Mouse (Mus musculus): ENCODE measurements at regions not wholly inside any gene's neighbourhood (a gene's known extent, or its start where the extent isn't known, plus 50 kb on each side); places are given as distances from the start of the nearest gene placed in this dataset.

DNA sequence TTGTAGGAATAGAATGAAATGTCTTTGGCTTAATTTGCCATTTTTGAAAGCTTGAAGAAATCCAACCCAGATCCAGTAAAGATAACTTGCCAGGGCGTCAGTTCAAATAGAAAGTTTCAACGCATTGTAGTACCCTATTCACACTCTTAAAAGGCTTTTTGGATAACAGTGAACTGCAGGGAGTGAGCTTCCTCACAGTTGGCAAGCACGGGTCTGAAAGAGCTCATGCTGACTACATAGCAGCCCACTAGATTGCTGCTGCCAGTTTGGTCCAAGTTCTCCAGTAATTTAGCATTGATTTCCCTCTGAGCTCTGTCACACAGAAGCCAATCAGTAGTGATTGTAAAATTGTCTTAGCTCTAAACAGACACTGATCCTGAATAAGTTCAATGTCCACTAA lies 237.3 kb upstream of the Cdh9 start:
- no peak for TF ChIP-seq EP300 (IDR thresholded peaks at IDR 0.05; ENCODE audit: insufficient read depth, low read depth, low read length)
- TF ChIP-seq CTCF (IDR thresholded peaks at IDR 0.05; ENCODE audit: low read depth, low read length) = no peak
- no peak for TF ChIP-seq POLR2A (IDR thresholded peaks at IDR 0.05; ENCODE audit: insufficient read depth, low read length)
- no peak overlapping the region for H3K4me3 ChIP-seq (ENCODE audit: low read depth, low read length)
- H3K9me3 ChIP-seq (replicated peaks; ENCODE audit: control insufficient read depth, insufficient read depth, low read length, poor library complexity, severe bottlenecking) = 0 out of 2 replicates have a peak, but pooled peaks cover 2% of the 10 kb centered on the region
- H3K27ac ChIP-seq (ENCODE audit: insufficient read depth, low read length) = no peak overlapping the region
- H3K36me3 ChIP-seq (ENCODE audit: control insufficient read depth, insufficient read depth, low read length, poor library complexity, severe bottlenecking) = no peaks in the 10 kb centered on the region
- H3K9ac ChIP-seq (ENCODE audit: low read depth, poor library complexity, severe bottlenecking) = no peak overlapping the region
- no peaks in the 10 kb centered on the region for H3K4me1 ChIP-seq (ENCODE audit: control insufficient read depth, insufficient read depth, low read length)
- H3K27me3 ChIP-seq (ENCODE audit: control insufficient read depth, insufficient read depth, low read length, poor library complexity, severe bottlenecking) = no peaks in the 10 kb centered on the region

GRCm38 (mm10) chr15:16492871-16493270 lies 235.7 kb upstream of the Cdh9 start:
- TF ChIP-seq POLR2A (IDR thresholded peaks at IDR 0.05; ENCODE audit: insufficient read depth, low read length) (no peak), CTCF (IDR thresholded peaks at IDR 0.05; ENCODE audit: low read depth, low read length) (no peak), EP300 (IDR thresholded peaks at IDR 0.05; ENCODE audit: insufficient read depth, low read depth, low read length) (no peak)
- no peaks in the 10 kb centered on the region for H3K4me1 ChIP-seq (ENCODE audit: control insufficient read depth, insufficient read depth, low read length)
- H3K9me3 ChIP-seq (replicated peaks; ENCODE audit: control insufficient read depth, insufficient read depth, low read length, poor library complexity, severe bottlenecking) = 0 out of 2 replicates have a peak, but pooled peaks cover 2% of the 10 kb centered on the region
- H3K27ac ChIP-seq (ENCODE audit: insufficient read depth, low read length) = no peak overlapping the region
- no peaks in the 10 kb centered on the region for H3K27me3 ChIP-seq (ENCODE audit: control insufficient read depth, insufficient read depth, low read length, poor library complexity, severe bottlenecking)
- H3K36me3 ChIP-seq (ENCODE audit: control insufficient read depth, insufficient read depth, low read length, poor library complexity, severe bottlenecking) = no peaks in the 10 kb centered on the region
- H3K9ac ChIP-seq (ENCODE audit: low read depth, poor library complexity, severe bottlenecking) = no peak overlapping the region
- H3K4me3 ChIP-seq (ENCODE audit: low read depth, low read length) = no peak overlapping the region

DNA sequence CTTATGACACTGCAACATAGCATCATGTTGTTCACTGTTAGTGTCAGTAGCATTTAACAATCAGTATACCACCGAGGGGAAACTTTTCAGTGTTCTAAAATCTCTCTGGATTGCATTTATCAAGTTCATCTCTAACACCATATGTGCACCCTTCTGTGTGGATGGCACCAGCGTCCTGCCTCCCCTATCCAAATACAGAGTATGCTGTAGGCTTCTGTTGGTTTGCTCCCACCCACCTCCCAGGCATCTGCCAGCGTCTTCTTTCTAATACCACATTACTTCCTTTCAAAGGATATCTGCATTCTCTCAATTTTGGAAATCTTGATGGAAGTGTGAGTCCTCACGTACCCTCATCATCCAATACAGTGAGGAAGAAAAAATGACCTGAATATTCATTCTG lies 208.0 kb upstream of the Cdh9 start:
- Histone ChIP-seq H3K4me3 (ENCODE audit: low read depth, low read length) (no peak overlapping the region), H3K9ac (ENCODE audit: low read depth, poor library complexity, severe bottlenecking) (no peak overlapping the region), H3K36me3 (ENCODE audit: control insufficient read depth, insufficient read depth, low read length, poor library complexity, severe bottlenecking) (no peaks in the 10 kb centered on the region), H3K9me3 (replicated peaks; ENCODE audit: control insufficient read depth, insufficient read depth, low read length, poor library complexity, severe bottlenecking) (no peaks in the 10 kb centered on the region), H3K27me3 (ENCODE audit: control insufficient read depth, insufficient read depth, low read length, poor library complexity, severe bottlenecking) (no peaks in the 10 kb centered on the region), H3K27ac (ENCODE audit: insufficient read depth, low read length) (no peak overlapping the region), H3K4me1 (ENCODE audit: control insufficient read depth, insufficient read depth, low read length) (no peaks in the 10 kb centered on the region)
- no peak for TF ChIP-seq CTCF (IDR thresholded peaks at IDR 0.05; ENCODE audit: low read depth, low read length)
- TF ChIP-seq POLR2A (IDR thresholded peaks at IDR 0.05; ENCODE audit: insufficient read depth, low read length) = no peak
- no peak for TF ChIP-seq EP300 (IDR thresholded peaks at IDR 0.05; ENCODE audit: insufficient read depth, low read depth, low read length)

GRCm38 (mm10) chr15:16532587-16532986 lies 196.0 kb upstream of the Cdh9 start:
- H3K9ac ChIP-seq (ENCODE audit: low read depth, poor library complexity, severe bottlenecking) = no peak overlapping the region
- H3K36me3 ChIP-seq (ENCODE audit: control insufficient read depth, insufficient read depth, low read length, poor library complexity, severe bottlenecking) = no peaks in the 10 kb centered on the region
- no peaks in the 10 kb centered on the region for H3K9me3 ChIP-seq (replicated peaks; ENCODE audit: control insufficient read depth, insufficient read depth, low read length, poor library complexity, severe bottlenecking)
- H3K4me1 ChIP-seq (ENCODE audit: control insufficient read depth, insufficient read depth, low read length) = no peaks in the 10 kb centered on the region
- no peak for TF ChIP-seq CTCF (IDR thresholded peaks at IDR 0.05; ENCODE audit: low read depth, low read length)
- no peak for TF ChIP-seq EP300 (IDR thresholded peaks at IDR 0.05; ENCODE audit: insufficient read depth, low read depth, low read length)
- no peak for TF ChIP-seq POLR2A (IDR thresholded peaks at IDR 0.05; ENCODE audit: insufficient read depth, low read length)
- H3K27ac ChIP-seq (ENCODE audit: insufficient read depth, low read length) = no peak overlapping the region
- no peak overlapping the region for H3K4me3 ChIP-seq (ENCODE audit: low read depth, low read length)
- H3K27me3 ChIP-seq (ENCODE audit: control insufficient read depth, insufficient read depth, low read length, poor library complexity, severe bottlenecking) = no peaks in the 10 kb centered on the region

- no peak for TF ChIP-seq POLR2A (IDR thresholded peaks at IDR 0.05; ENCODE audit: insufficient read depth, low read length)
- no peak for TF ChIP-seq CTCF (IDR thresholded peaks at IDR 0.05; ENCODE audit: low read depth, low read length)
- TF ChIP-seq EP300 (IDR thresholded peaks at IDR 0.05; ENCODE audit: insufficient read depth, low read depth, low read length) = no peak
- Histone ChIP-seq H3K4me3 (ENCODE audit: low read depth, low read length) (no peak overlapping the region), H3K9ac (ENCODE audit: low read depth, poor library complexity, severe bottlenecking) (no peak overlapping the region), H3K4me1 (ENCODE audit: control insufficient read depth, insufficient read depth, low read length) (no peaks in the 10 kb centered on the region), H3K9me3 (replicated peaks; ENCODE audit: control insufficient read depth, insufficient read depth, low read length, poor library complexity, severe bottlenecking) (no peaks in the 10 kb centered on the region), H3K27me3 (ENCODE audit: control insufficient read depth, insufficient read depth, low read length, poor library complexity, severe bottlenecking) (no peaks in the 10 kb centered on the region), H3K36me3 (ENCODE audit: control insufficient read depth, insufficient read depth, low read length, poor library complexity, severe bottlenecking) (no peaks in the 10 kb centered on the region), H3K27ac (ENCODE audit: insufficient read depth, low read length) (no peak overlapping the region)
These were observed 187.3 kb upstream of the Cdh9 start for GRCm38 (mm10) chr15:16541226-16541625.

DNA sequence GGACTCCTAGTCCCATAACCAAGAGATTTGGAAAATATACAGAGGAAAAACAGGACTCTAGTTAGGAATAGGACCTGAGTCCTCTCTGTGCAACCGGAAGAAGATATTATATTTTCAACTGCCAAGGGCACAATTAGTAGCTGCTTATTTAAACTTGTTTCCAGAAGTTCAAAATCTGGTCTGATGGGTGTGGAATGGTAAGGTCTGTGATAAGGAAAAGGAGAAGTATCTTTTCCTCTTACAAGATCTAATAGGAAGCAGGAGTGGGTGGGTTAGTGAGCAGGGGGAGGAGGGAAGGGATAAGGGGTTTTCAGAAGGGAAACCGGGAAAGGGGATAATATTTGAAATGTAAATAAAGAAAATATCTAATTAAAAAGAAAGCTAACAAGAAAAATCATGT lies 173.4 kb upstream of the Cdh9 start:
- TF ChIP-seq CTCF (IDR thresholded peaks at IDR 0.05; ENCODE audit: low read depth, low read length) = no peak
- TF ChIP-seq EP300 (IDR thresholded peaks at IDR 0.05; ENCODE audit: insufficient read depth, low read depth, low read length) = no peak
- TF ChIP-seq POLR2A (IDR thresholded peaks at IDR 0.05; ENCODE audit: insufficient read depth, low read length) = no peak

More for the DNA sequence above, 173.4 kb upstream of the Cdh9 start:
- Histone ChIP-seq H3K9me3 (replicated peaks; ENCODE audit: control insufficient read depth, insufficient read depth, low read length, poor library complexity, severe bottlenecking) (no peaks in the 10 kb centered on the region), H3K9ac (ENCODE audit: low read depth, poor library complexity, severe bottlenecking) (no peak overlapping the region), H3K27me3 (ENCODE audit: control insufficient read depth, insufficient read depth, low read length, poor library complexity, severe bottlenecking) (no peaks in the 10 kb centered on the region), H3K36me3 (ENCODE audit: control insufficient read depth, insufficient read depth, low read length, poor library complexity, severe bottlenecking) (no peaks in the 10 kb centered on the region), H3K27ac (ENCODE audit: insufficient read depth, low read length) (no peak overlapping the region), H3K4me1 (ENCODE audit: control insufficient read depth, insufficient read depth, low read length) (no peaks in the 10 kb centered on the region), H3K4me3 (ENCODE audit: low read depth, low read length) (no peak overlapping the region)

Measured in ES-Bruce4 (cell line).